Mouse (Mus musculus) heart, postnatal 14 days (tissue): ENCODE results near the gene Ahnak2. TPM values are rescaled to one million over a fixed set of nuclear protein-coding genes. Genes with fewer than 3 reads are reported as not detected.
"Not testable (repeated sequence)": the region's sequence is repeated elsewhere in the genome, so short reads cannot be mapped to it uniquely, and the experiment has no call there.

ENCODE experiments used
- DNase-seq, 2 experiments: peaks; one replicate each; pipeline ENCODE4 v3.0.0; 2021 to 2022
- intact Hi-C: fragments of 180-260 bp; cut with DNase I; formaldehyde crosslinking; loops from one replicate; pipeline ENCODE4 v1.15.1; 2025
- long read RNA-seq, 2 experiments: library from polyadenylated mRNA; stranded (forward); transcript quantifications; one replicate each; pipeline ENCODE4 v2.0.0; 2021
- total RNA-seq, 2 experiments: library from RNA; stranded (reverse); gene quantifications; 2 replicates each; pipeline ENCODE4 v1.2.3; 2021

Ahnak2 gene
- 10 to 100 TPM; 14.5 to 19.5 TPM for total RNA-seq
- long read RNA-seq, experiment 1, partial matches to known transcripts: 0 of 1 reads
- long read RNA-seq, experiment 1, other reads (novel, unspliced or antisense): 0 of 1 reads
- long read RNA-seq, experiment 2, partial matches to known transcripts: 0 of 1 reads
- long read RNA-seq, experiment 2, other reads (novel, unspliced or antisense): 0 of 1 reads

DNA sequence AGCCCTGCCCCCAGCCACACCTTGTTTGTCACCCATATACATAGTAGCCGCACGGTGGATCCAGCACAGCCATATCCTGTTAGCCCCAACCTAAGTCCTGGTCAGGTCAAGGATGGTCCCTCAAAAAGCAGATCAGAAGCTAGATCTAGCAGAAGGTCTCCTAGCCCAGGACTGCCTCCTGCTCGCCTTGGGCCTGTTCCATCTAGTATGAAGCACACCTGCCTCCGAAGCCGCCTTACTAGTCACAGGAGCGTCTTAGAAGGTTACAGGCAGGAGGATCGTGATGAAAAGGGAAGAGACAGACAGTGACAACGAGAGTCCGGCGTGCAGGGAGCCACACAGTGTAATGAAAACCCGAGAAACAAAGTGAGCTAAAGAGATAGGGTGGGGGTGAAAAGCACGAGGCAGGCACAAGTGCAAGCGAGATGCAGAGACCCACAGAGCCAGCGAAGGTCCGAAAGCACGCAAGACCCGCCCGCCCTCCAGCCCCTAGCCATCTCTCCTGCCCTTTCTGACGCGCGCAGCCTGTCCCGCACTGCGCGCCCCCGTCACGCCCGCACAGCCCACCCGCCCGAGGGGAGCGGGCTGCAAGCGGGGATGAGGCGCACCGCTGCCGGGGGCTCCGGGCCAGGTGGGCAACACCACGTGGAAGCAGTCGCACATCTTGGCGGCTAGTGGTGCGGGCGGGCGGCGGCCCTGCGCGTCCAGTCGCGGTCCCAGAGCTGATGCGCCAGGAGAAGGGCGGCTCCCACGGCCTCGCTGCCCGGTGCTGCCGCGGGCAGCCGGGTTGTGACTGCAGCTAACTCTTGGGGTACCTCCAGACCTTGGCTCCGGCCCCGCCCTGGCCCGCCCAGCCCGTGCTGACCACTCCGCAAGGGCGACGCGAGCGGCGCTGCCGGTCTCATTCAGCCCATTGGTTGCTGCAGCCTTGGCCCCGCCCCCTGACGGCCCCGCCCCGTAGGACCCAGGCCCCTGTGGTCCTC lies at the start of gene Ahnak2:
Ahnak2 (minus strand) TSS at position 794 of the 983 bp plus-strand sequence.
- peak in 1 of 2 experiments; percentile 27 for DNase-seq
- intact Hi-C loops: loop anchor here (1.0 to 5.0 kb wide), 2 partner anchors 41 to 55 kb away; no protein-coding TSS in a partner anchor

DNA sequence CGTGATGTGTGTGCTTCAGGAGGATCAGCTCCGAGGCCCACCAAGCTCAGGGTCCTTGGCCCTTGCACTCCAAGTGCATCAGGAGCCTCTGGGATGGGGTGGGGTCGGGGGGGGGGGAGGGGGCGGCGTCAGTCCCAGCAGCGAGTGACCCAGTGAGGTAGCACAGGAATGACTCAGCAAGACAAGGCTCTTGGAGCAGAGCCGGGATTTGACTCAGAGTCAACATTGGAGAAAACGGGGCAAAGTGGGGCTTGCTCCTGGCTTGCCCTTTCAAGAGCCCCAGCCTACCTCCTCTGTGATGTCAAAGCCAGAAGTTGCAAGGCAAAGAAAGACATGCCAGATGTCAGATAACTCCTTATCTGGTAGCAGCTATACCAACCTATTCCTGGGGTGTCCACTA lies 48.7 kb upstream of the Ahnak2 start:
- intact Hi-C loops: no loop called here
- no peak for DNase-seq

DNA sequence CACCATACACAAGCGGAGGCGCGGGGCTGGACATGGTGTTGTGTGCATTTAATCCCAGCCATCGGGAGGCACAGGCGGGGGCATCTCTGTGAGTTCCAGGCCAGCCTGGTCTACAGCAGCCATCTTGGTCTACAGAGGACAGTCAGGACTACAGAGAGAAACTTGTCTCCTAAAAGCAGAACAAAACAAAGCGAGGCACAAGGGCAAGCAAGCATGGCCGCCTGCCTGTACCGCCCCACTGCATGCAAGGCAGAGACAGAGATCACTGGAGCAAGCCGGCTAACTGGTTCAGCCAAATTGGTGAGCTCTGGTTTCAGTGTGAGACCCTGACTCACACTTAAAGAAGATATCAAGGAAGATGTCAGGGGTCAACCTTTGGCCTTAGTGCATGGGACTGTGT lies 47.9 kb upstream of the Ahnak2 start:
- DNase-seq: no peak
- intact Hi-C loops: no loop called here

- intact Hi-C loops: no loop called here
- DNase-seq: no peak
Measured at GRCm38 (mm10) chr12:112849235-112850022, 47.0 kb upstream of the Ahnak2 start.

DNA sequence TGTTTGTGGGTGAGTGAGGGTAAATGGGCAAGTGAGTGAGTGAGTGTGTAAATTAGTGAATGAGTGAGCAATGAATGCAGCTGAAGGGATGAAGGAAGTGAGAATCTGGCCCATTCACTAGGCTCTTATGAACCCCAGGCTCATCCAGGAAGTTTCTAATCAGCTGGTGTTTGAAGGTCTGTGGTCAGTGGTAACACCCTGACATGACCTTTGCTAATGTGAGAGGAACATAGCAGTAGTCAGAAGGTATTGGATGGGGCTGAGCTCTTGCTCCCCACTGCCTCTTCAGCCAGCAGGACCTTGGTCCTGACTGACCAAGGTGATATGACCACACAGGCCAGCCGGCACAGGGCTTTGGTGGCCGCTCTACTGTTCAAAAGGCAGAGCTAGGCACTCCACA lies 45.4 kb upstream of the Ahnak2 start:
- intact Hi-C loops: no loop called here

GRCm38 (mm10) chr12:112843803-112844202 lies 41.3 kb upstream of the Ahnak2 start:
- intact Hi-C loops: loop anchor here (1.0 to 2.0 kb wide), 3 partner anchors 27 to 97 kb away; no protein-coding TSS in a partner anchor
- peak; percentile 90 to 95 for DNase-seq

More for the DNA sequence above, 45.4 kb upstream of the Ahnak2 start:
- DNase-seq: no peak

DNA sequence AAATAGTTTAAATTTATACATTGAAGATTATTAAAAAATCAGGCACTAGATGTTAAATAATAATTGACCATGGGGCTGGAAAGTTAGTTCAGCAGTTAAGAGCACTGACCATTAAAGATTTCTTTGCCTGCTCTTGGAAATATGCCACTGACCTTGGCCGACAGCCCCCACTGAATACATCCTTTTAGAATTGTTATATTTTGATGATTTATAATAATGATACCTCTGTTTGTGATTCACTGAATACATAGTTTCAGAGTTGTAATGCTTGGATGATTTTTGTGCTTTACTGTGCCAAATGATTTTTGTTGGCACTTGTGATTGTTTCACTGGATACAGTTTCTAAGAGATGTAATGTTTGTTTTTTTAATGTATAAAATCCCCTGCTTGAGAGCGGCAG lies 39.7 kb upstream of the Ahnak2 start:
- intact Hi-C loops: loop anchor here (2.0 kb wide), 1 partner anchor 25 kb away; no protein-coding TSS in a partner anchor
- DNase-seq: not testable (repeated sequence)

DNA sequence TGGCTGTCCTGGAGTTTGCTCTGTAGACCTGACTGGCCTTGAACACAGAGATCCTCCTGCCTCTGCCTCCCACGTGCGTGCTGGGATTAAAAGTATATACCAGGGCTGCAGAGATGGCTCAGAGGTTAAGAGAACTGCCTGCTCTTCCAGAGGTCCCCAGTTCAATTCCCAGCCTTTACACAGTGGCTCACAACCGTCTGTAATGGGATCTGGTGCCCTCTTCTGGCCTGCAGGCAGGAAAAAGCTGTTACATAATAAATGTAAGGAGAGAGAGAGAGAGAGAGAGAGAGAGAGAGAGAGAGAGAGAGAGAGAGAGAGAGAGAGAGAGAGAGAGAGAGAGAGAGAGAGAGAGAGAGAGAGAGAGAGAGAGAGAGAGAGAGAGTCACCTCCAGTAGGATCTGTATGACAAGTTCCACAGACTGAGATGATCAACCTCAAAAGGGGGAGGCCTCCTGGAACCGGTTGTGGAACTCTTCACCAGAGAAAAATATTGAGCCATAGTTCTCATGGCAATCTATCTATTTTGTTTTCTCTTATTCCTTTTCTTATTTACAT lies 39.0 kb upstream of the Ahnak2 start:
- DNase-seq, intact Hi-C loops: not testable (repeated sequence)

- no peak for DNase-seq
- intact Hi-C loops: no loop called here
Measured at GRCm38 (mm10) chr12:112840209-112841086, 38.0 kb upstream of the Ahnak2 start.

DNA sequence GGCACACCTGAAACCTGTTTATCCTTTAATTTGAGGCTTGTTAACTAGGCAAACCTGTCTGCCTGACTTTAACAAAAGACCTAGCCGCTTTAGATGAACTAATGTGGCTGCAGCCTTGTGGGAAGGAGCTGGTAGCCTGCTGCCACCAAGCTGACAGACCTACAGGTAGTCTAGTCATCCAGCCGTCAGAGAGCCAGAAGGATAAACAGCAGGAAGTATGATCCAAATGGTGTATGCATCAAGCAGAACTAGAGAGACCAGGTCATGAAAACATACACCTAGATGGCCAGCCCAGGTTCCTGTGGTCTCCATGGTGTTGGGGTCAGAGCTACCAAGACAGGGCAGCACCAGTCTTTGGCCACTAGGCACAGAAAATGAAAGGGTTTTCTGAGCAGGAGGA lies 32.6 kb upstream of the Ahnak2 start:
- intact Hi-C loops: no loop called here
- DNase-seq: no peak

GRCm38 (mm10) chr12:112833527-112833926 lies 31.1 kb upstream of the Ahnak2 start:
- intact Hi-C loops: no loop called here
- DNase-seq: no peak

DNA sequence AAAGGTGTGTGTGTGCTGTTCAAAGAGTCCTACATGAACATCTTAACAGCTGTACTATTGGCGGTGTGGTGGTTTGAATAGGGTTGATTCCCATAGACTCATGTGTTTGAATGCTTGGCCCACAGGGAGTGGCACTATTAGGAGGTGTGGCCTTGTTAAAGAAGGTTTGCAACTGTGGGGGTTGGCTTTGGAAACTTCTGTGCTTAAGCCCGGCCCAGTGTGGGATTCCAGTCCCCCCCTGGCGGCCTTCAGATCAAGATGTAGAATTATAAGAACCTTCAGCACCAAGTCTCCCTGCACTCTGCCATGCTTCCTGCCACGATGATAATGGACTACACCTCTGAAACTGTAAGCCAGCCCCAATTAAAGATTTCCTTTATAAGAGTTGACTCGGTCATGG lies 30.0 kb upstream of the Ahnak2 start:
- intact Hi-C loops: no loop called here
- no peak for DNase-seq

GRCm38 (mm10) chr12:112830570-112830969 lies 28.1 kb upstream of the Ahnak2 start:
- DNase-seq: no peak
- intact Hi-C loops: no loop called here

- DNase-seq: no peak
- intact Hi-C loops: no loop called here
Measured at GRCm38 (mm10) chr12:112830141-112830540, 27.7 kb upstream of the Ahnak2 start.

- DNase-seq: peak; percentile 99
- intact Hi-C loops: loop anchor here (2.0 kb wide), 1 partner anchor 19 kb away; no protein-coding TSS in a partner anchor
Measured at GRCm38 (mm10) chr12:112829244-112829864, 26.9 kb upstream of the Ahnak2 start, which contains the start of gene Cdca4. TSS of gene Cdca4 (minus strand) at chr12:112829423.

- intact Hi-C loops: loop anchor here (2.0 kb wide), 1 partner anchor 18 kb away; no protein-coding TSS in a partner anchor
- peak; percentile 78 to 79 for DNase-seq
Measured at GRCm38 (mm10) chr12:112828501-112829243, 26.2 kb upstream of the Ahnak2 start.

- intact Hi-C loops: no loop called here
- DNase-seq: no peak
Measured at GRCm38 (mm10) chr12:112825901-112826300, 23.4 kb upstream of the Ahnak2 start.

GRCm38 (mm10) chr12:112823221-112823620 lies 20.8 kb upstream of the Ahnak2 start:
- DNase-seq: no peak
- intact Hi-C loops: no loop called here
